Mouse (Mus musculus): ENCODE measurements at regions not wholly inside any gene's neighbourhood (a gene's known extent, or its start where the extent isn't known, plus 50 kb on each side); places are given as distances from the start of the nearest gene placed in this dataset.

DNA sequence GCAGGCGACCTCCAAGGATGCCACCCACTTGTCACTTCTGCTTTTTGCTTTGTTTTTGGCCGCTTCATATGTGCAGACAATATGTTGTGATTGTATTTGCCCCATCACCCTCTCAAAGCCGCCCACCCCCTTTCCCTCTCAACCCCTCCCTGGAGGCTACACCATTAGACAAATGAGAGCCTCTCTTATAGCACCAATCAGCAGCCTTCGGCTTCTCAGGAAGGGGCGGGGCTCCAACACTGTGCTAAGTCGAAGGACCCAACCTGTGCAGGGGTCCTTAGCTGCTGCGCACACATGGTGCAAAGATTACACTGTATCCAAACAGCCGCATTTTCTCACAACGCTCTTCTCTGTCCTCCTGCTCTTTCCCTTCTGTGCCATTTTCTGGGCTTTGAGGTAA, 305.1 kb upstream of the 3110018I06Rik start:
- Histone ChIP-seq H3K27ac (ENCODE audit: control insufficient read depth, low read depth, low read length) (no peak overlapping the region), H3K9me3 (replicated peaks; ENCODE audit: insufficient read depth, low read length) (no peaks in the 10 kb centered on the region), H3K4me3 (ENCODE audit: control insufficient read depth in 1 of 2, insufficient read depth in 1 of 2, low read depth in 2 of 2, low read length in 2 of 2) (no peak overlapping the region), H3K4me1 (ENCODE audit: control insufficient read depth in 1 of 2, insufficient read depth in 2 of 2, low read length in 2 of 2) (no peaks in the 10 kb centered on the region), H3K9ac (ENCODE audit: control insufficient read depth, low read depth, low read length, poor library complexity, severe bottlenecking) (no peak overlapping the region), H3K36me3 (ENCODE audit: control insufficient read depth in 1 of 2, insufficient read depth in 2 of 2, low read length in 2 of 2) (no peaks in the 10 kb centered on the region), H3K79me2 (ENCODE audit: control insufficient read depth, insufficient read depth, low read length, poor library complexity) (no peaks in the 10 kb centered on the region), H3K27me3 (ENCODE audit: control insufficient read depth in 1 of 2, insufficient read depth in 2 of 2, low read length in 2 of 2) (no peaks in the 10 kb centered on the region)
- TF ChIP-seq TAL1 (IDR thresholded peaks at IDR 0.05; ENCODE audit: low read length) (no peak), TBP (IDR thresholded peaks at IDR 0.05; ENCODE audit: low read depth, low read length) (no peak), SIN3A (IDR thresholded peaks at IDR 0.05; ENCODE audit: low read length) (no peak), MAZ (IDR thresholded peaks at IDR 0.05; ENCODE audit: low read depth, low read length) (no peak), GATA1 (IDR thresholded peaks at IDR 0.05; ENCODE audit: low read depth, low read length) (no peak)
- DNase-seq (ENCODE audit: low read depth, low spot score) = no peak

DNA sequence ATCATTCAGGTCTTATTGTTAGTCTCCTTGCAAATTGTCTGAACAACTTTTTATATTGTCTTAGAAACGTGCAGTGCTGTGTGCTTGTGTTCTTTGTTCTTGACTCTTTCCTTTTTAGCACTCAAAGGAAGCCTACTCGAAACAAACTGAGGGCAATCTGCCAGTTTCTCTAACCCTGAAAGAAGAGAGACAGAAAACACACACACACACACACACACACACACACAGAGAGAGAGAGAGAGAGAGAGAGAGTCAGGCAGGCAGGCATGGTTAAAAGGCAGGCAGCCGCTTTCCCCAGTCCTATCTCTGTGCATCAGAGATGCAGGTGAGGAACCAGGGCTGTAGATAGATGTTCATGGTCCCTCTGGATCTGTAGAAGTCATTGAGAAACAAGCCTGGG, 304.0 kb upstream of the 3110018I06Rik start:
- H3K79me2 ChIP-seq (ENCODE audit: control insufficient read depth, insufficient read depth, low read length, poor library complexity) = no peaks in the 10 kb centered on the region
- H3K9me3 ChIP-seq (replicated peaks; ENCODE audit: insufficient read depth, low read length) = no peaks in the 10 kb centered on the region
- H3K9ac ChIP-seq (ENCODE audit: control insufficient read depth, low read depth, low read length, poor library complexity, severe bottlenecking) = no peak overlapping the region
- no peak overlapping the region for H3K27ac ChIP-seq (ENCODE audit: control insufficient read depth, low read depth, low read length)
- DNase-seq (ENCODE audit: low read depth, low spot score) = no peak
- no peaks in the 10 kb centered on the region for H3K27me3 ChIP-seq (ENCODE audit: control insufficient read depth in 1 of 2, insufficient read depth in 2 of 2, low read length in 2 of 2)
- no peaks in the 10 kb centered on the region for H3K4me1 ChIP-seq (ENCODE audit: control insufficient read depth in 1 of 2, insufficient read depth in 2 of 2, low read length in 2 of 2)
- TF ChIP-seq MAFK (IDR thresholded peaks at IDR 0.05; ENCODE audit: borderline replicate concordance, low read depth, low read length) = no peak
- TF ChIP-seq POLR2A (IDR thresholded peaks at IDR 0.05; ENCODE audit: control insufficient read depth in 1 of 2, insufficient read depth in 1 of 2, low read depth in 1 of 2, low read length in 2 of 2, poor library complexity in 1 of 2) = no peak
- H3K36me3 ChIP-seq (ENCODE audit: control insufficient read depth in 1 of 2, insufficient read depth in 2 of 2, low read length in 2 of 2) = no peaks in the 10 kb centered on the region
- no peak overlapping the region for H3K4me3 ChIP-seq (ENCODE audit: control insufficient read depth in 1 of 2, insufficient read depth in 1 of 2, low read depth in 2 of 2, low read length in 2 of 2)

DNA sequence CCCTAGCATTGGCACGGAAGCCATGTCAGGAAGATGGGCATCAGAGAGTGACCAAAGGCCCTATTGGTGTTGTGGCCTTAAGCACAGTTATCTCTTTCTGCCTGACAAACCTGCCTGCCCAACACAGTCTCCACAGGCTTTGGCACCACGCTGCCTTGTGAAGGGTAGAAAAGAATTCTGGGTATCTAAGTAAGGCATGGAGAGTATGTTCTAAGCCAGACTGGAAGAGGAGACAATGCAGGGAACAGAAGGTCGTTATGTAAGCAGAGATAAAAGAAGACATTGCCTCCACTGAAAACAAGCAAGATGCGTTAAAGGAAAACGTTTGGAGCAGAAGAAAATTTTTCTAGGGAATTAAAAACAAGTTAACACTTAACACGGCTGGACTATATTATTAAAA, 302.1 kb upstream of the 3110018I06Rik start:
- Histone ChIP-seq H3K27me3 (ENCODE audit: control insufficient read depth in 1 of 2, insufficient read depth in 2 of 2, low read length in 2 of 2) (no peaks in the 10 kb centered on the region), H3K79me2 (ENCODE audit: control insufficient read depth, insufficient read depth, low read length, poor library complexity) (no peaks in the 10 kb centered on the region), H3K9me3 (replicated peaks; ENCODE audit: insufficient read depth, low read length) (no peaks in the 10 kb centered on the region), H3K36me3 (ENCODE audit: control insufficient read depth in 1 of 2, insufficient read depth in 2 of 2, low read length in 2 of 2) (no peaks in the 10 kb centered on the region), H3K9ac (ENCODE audit: control insufficient read depth, low read depth, low read length, poor library complexity, severe bottlenecking) (no peak overlapping the region), H3K4me3 (ENCODE audit: control insufficient read depth in 1 of 2, insufficient read depth in 1 of 2, low read depth in 2 of 2, low read length in 2 of 2) (no peak overlapping the region), H3K4me1 (ENCODE audit: control insufficient read depth in 1 of 2, insufficient read depth in 2 of 2, low read length in 2 of 2) (no peaks in the 10 kb centered on the region), H3K27ac (ENCODE audit: control insufficient read depth, low read depth, low read length) (no peak overlapping the region)
- TF ChIP-seq JUND (IDR thresholded peaks at IDR 0.05; ENCODE audit: low read depth, low read length) = no peak
- TF ChIP-seq RAD21 (IDR thresholded peaks at IDR 0.05; ENCODE audit: low read depth, low read length) = no peak
- TF ChIP-seq USF1 (IDR thresholded peaks at IDR 0.05; ENCODE audit: low read depth, low read length) = no peak
- TF ChIP-seq CTCF (IDR thresholded peaks at IDR 0.05 in 2 of 3, conservative IDR thresholded peaks at IDR 0.05 in 1 of 3; ENCODE audit: control insufficient read depth in 1 of 3, insufficient read depth in 1 of 3, low read depth in 2 of 3, low read length in 3 of 3, poor library complexity in 1 of 3, severe bottlenecking in 1 of 3) = no peak
- no peak for TF ChIP-seq ZMIZ1 (IDR thresholded peaks at IDR 0.05; ENCODE audit: low read depth, low read length)
- TF ChIP-seq HCFC1 (IDR thresholded peaks at IDR 0.05; ENCODE audit: low read depth, low read length) = no peak
- no peak for TF ChIP-seq USF2 (IDR thresholded peaks at IDR 0.05; ENCODE audit: borderline replicate concordance in 1 of 2, insufficient read depth in 1 of 2, low read depth in 1 of 2, low read length in 2 of 2)
- no peak for TF ChIP-seq RCOR1 (IDR thresholded peaks at IDR 0.05; ENCODE audit: low read depth, low read length)
- TF ChIP-seq POLR2AphosphoS2 (IDR thresholded peaks at IDR 0.05; ENCODE audit: low read length) = no peak
- no peak for TF ChIP-seq POLR2AphosphoS5 (IDR thresholded peaks at IDR 0.05; ENCODE audit: borderline replicate concordance, low read depth, low read length)
- TF ChIP-seq NELFE (IDR thresholded peaks at IDR 0.05; ENCODE audit: low read depth, low read length) = no peak
- no peak for TF ChIP-seq MYC (IDR thresholded peaks at IDR 0.05; ENCODE audit: low read depth, low read length)
- TF ChIP-seq MEF2A (IDR thresholded peaks at IDR 0.05; ENCODE audit: extremely low read depth, insufficient replicate concordance, low read depth, low read length, poor library complexity, severe bottlenecking) = no peak
- TF ChIP-seq NRF1 (IDR thresholded peaks at IDR 0.05; ENCODE audit: insufficient read depth, low read depth, low read length, poor library complexity, severe bottlenecking) = no peak
- TF ChIP-seq POLR2A (IDR thresholded peaks at IDR 0.05; ENCODE audit: control insufficient read depth in 1 of 2, insufficient read depth in 1 of 2, low read depth in 1 of 2, low read length in 2 of 2, poor library complexity in 1 of 2) = no peak
- no peak for TF ChIP-seq GABPA (IDR thresholded peaks at IDR 0.05; ENCODE audit: low read depth, low read length)
- no peak for TF ChIP-seq ETS1 (IDR thresholded peaks at IDR 0.05; ENCODE audit: low read depth, low read length)
- no peak for TF ChIP-seq ZC3H11A (IDR thresholded peaks at IDR 0.05; ENCODE audit: low read depth, low read length)
- no peak for DNase-seq (ENCODE audit: low read depth, low spot score)
